Mouse (Mus musculus) thymus, adult 2 months (tissue): ENCODE data around the gene Plxna1.
A peak's percentile ranks its signal among the peaks of the same experiment; 100 is the strongest.

ENCODE experiments used
- CTCF ChIP-seq: fragments of 200-500 bp; IDR thresholded peaks from 2 replicates; pipeline ENCODE4 v1.5.1; 2012; ENCODE audit warnings: mild to moderate bottlenecking, control low read depth, low read length, moderate library complexity, borderline replicate concordance; ENCODE audit not compliant: control insufficient read depth, poor library complexity, insufficient read depth; ENCODE audit errors: extremely low read depth
- POLR2A ChIP-seq: fragments of 200-500 bp; IDR thresholded peaks from 2 replicates; pipeline ENCODE4 v1.6.1; 2012; ENCODE audit warnings: mild to moderate bottlenecking, low read length, control low read depth, moderate library complexity; ENCODE audit not compliant: control insufficient read depth, poor library complexity, insufficient read depth; ENCODE audit errors: extremely low read depth

GRCm38 (mm10) chr6:89362281-89363106, at the start of gene Plxna1:
- TF ChIP-seq CTCF (peak; percentile 60; the same call in 1 of the 2 replicates), POLR2A (no peak)
